Mouse (Mus musculus) embryo, embryonic 10 days (tissue): ENCODE data around the gene Glrx.
"Not testable (repeated sequence)": the region's sequence is repeated elsewhere in the genome, so short reads cannot be mapped to it uniquely, and the experiment has no call there.

Source experiments
- DNase-seq: peaks from one replicate; pipeline ENCODE4 v3.0.0-alpha.2; 2015; ENCODE audit warnings: low spot score

Glrx gene

GRCm38 (mm10) chr13:75835461-75835860, 4.2 kb upstream of the Glrx start:
- DNase-seq, result no peak

GRCm38 (mm10) chr13:75838506-75838905, 1.2 kb upstream of the Glrx start:
- DNase-seq, result no peak

- DNase-seq, result no peak
Measured at GRCm38 (mm10) chr13:75840752-75841285, 1.2 kb downstream of the Glrx start.

- no peak for DNase-seq
Measured at GRCm38 (mm10) chr13:75841950-75842349, 2.3 kb downstream of the Glrx start.

- DNase-seq, result no peak
Measured at GRCm38 (mm10) chr13:75843331-75843730, 3.7 kb downstream of the Glrx start.

- no peak for DNase-seq
Measured at GRCm38 (mm10) chr13:75843993-75844683, 4.5 kb downstream of the Glrx start.

GRCm38 (mm10) chr13:75844833-75845518, 5.3 kb downstream of the Glrx start:
- no peak for DNase-seq

GRCm38 (mm10) chr13:75845519-75846166, 6.0 kb downstream of the Glrx start:
- DNase-seq, result no peak

GRCm38 (mm10) chr13:75847027-75847426, 7.4 kb downstream of the Glrx start:
- DNase-seq, result no peak

GRCm38 (mm10) chr13:75852027-75852426, 12.4 kb downstream of the Glrx start:
- DNase-seq, result no peak

- no peak for DNase-seq
Measured at GRCm38 (mm10) chr13:75853118-75853517, 13.4 kb downstream of the Glrx start.

GRCm38 (mm10) chr13:75859264-75859844, 19.7 kb downstream of the Glrx start:
- DNase-seq, result no peak

- DNase-seq, result no peak
Measured at GRCm38 (mm10) chr13:75865486-75866184, 26.0 kb downstream of the Glrx start.

- DNase-seq, result no peak
Measured at GRCm38 (mm10) chr13:75867876-75868275, 28.2 kb downstream of the Glrx start.

GRCm38 (mm10) chr13:75874608-75875376, 35.1 kb downstream of the Glrx start:
- DNase-seq, result no peak

GRCm38 (mm10) chr13:75876188-75876587, 36.5 kb downstream of the Glrx start:
- not testable (repeated sequence) for DNase-seq

- DNase-seq, result no peak
Measured at GRCm38 (mm10) chr13:75876592-75876991, 36.9 kb downstream of the Glrx start.

GRCm38 (mm10) chr13:75877907-75878306, 38.2 kb downstream of the Glrx start:
- peak; percentile 65 for DNase-seq

GRCm38 (mm10) chr13:75879756-75880155, 40.1 kb downstream of the Glrx start:
- DNase-seq, result no peak

- DNase-seq, result no peak
Measured at GRCm38 (mm10) chr13:75880501-75880900, 40.8 kb downstream of the Glrx start.

- DNase-seq, result no peak
Measured at GRCm38 (mm10) chr13:75883792-75884191, 44.1 kb downstream of the Glrx start.
